Mouse (Mus musculus): ENCODE data around the gene Arhgdia. TPM values are rescaled to one million over a fixed set of nuclear protein-coding genes. Genes with fewer than 3 reads are reported as not detected.
"Not testable (repeated sequence)": the region's sequence is repeated elsewhere in the genome, so short reads cannot be mapped to it uniquely, and the experiment has no call there.

Gene Arhgdia
- total RNA-seq, 2 experiments from 2014 or later: 72.1 to 89.6 TPM

GRCm38 (mm10) chr11:120608241-120609034, 27.0 kb upstream of the Arhgdia start, which contains the start of gene Npb:
Gene Npb, plus strand, starts transcription at chr11:120608477.
- Histone ChIP-seq H3K27ac (no peak within 1 kb of the TSS), H3K4me3 (no peak within 1 kb of the TSS)
- TF ChIP-seq CTCF (IDR thresholded peaks at IDR 0.05): no peak
- no peak for DNase-seq
- intact Hi-C loops (cut with DNase I): no loop called here

GRCm38 (mm10) chr11:120606764-120607163, 25.3 kb upstream of the Arhgdia start:
- DNase-seq: no peak
- Histone ChIP-seq H3K4me3 (no peak overlapping the region), H3K27ac (no peak overlapping the region)
- intact Hi-C loops (cut with DNase I): no loop called here
- TF ChIP-seq CTCF (IDR thresholded peaks at IDR 0.05): no peak

GRCm38 (mm10) chr11:120605667-120606066, 24.2 kb upstream of the Arhgdia start:
- intact Hi-C loops (cut with DNase I): no loop called here
- DNase-seq: no peak
- no peak for TF ChIP-seq CTCF (IDR thresholded peaks at IDR 0.05)

GRCm38 (mm10) chr11:120603545-120603944, 22.1 kb upstream of the Arhgdia start:
- intact Hi-C loops (cut with DNase I): no loop called here
- TF ChIP-seq CTCF (IDR thresholded peaks at IDR 0.05): no peak
- no peak overlapping the region for H3K27ac ChIP-seq
- DNase-seq: no peak
- no peak overlapping the region for H3K4me3 ChIP-seq

More at GRCm38 (mm10) chr11:120605667-120606066, 24.2 kb upstream of the Arhgdia start:
- no peak overlapping the region for H3K4me3 ChIP-seq
- H3K27ac ChIP-seq: no peak overlapping the region

- DNase-seq: no peak
- intact Hi-C loops (cut with DNase I): no loop called here
- TF ChIP-seq CTCF (IDR thresholded peaks at IDR 0.05): no peak
- Histone ChIP-seq H3K27ac (no peak overlapping the region), H3K4me3 (no peak overlapping the region)
These were observed 19.3 kb upstream of the Arhgdia start for GRCm38 (mm10) chr11:120600716-120601115.

GRCm38 (mm10) chr11:120598990-120599549, 17.6 kb upstream of the Arhgdia start:
- intact Hi-C loops (cut with DNase I): no loop called here
- no peak for TF ChIP-seq CTCF (IDR thresholded peaks at IDR 0.05)

GRCm38 (mm10) chr11:120598283-120598989, 17.0 kb upstream of the Arhgdia start, which contains the start of the genes Alyref and Anapc11:
Gene Alyref, minus strand, starts transcription at chr11:120598365.
Gene Anapc11, plus strand, starts transcription at chr11:120598421.
- Histone ChIP-seq H3K4me3 (peak within 1 kb of the TSS; percentile 94), H3K27ac (peak within 1 kb of the TSS; percentile 86)
- TF ChIP-seq CTCF (IDR thresholded peaks at IDR 0.05): no peak; the same call in 1 of the 2 replicates
- intact Hi-C loops (cut with DNase I): no loop called here
- peak; percentile 98 for DNase-seq

More at GRCm38 (mm10) chr11:120598990-120599549, 17.6 kb upstream of the Arhgdia start:
- Histone ChIP-seq H3K27ac (peak overlapping the region; percentile 86), H3K4me3 (peak overlapping the region; percentile 94)
- DNase-seq: no peak

- intact Hi-C loops (cut with DNase I): loop anchor here (1.0 kb wide), 1 partner anchor 15 kb away; no protein-coding TSS in a partner anchor
- peak; percentile 51 for DNase-seq
- no peak for TF ChIP-seq CTCF (IDR thresholded peaks at IDR 0.05)
- Histone ChIP-seq H3K27ac (peak overlapping the region; percentile 86), H3K4me3 (peak overlapping the region; percentile 94)
These were observed 16.1 kb upstream of the Arhgdia start for GRCm38 (mm10) chr11:120597240-120598235.

GRCm38 (mm10) chr11:120588531-120588930, 7.1 kb upstream of the Arhgdia start:
- intact Hi-C loops (cut with DNase I): no loop called here
- Histone ChIP-seq H3K27ac (no peak overlapping the region), H3K4me3 (no peak overlapping the region)
- no peak for DNase-seq
- TF ChIP-seq CTCF (IDR thresholded peaks at IDR 0.05): no peak

GRCm38 (mm10) chr11:120583937-120584336, 2.5 kb upstream of the Arhgdia start:
- H3K27ac ChIP-seq: no peak overlapping the region
- DNase-seq: no peak
- no peak overlapping the region for H3K4me3 ChIP-seq
- intact Hi-C loops (cut with DNase I): no loop called here
- no peak for TF ChIP-seq CTCF (IDR thresholded peaks at IDR 0.05)

- not testable (repeated sequence) for H3K27ac ChIP-seq, DNase-seq, H3K4me3 ChIP-seq
- intact Hi-C loops (cut with DNase I): loop anchor here (1.0 kb wide), 1 partner anchor 14 kb away; no protein-coding TSS in a partner anchor
These were observed 1.5 kb upstream of the Arhgdia start for GRCm38 (mm10) chr11:120582982-120583293.
